Mouse (Mus musculus) neural tube, embryonic 10.5 days (tissue): ENCODE measurements at regions not wholly inside any gene's neighbourhood (a gene's known extent, or its start where the extent isn't known, plus 50 kb on each side); places are given as distances from the start of the nearest gene placed in this dataset.

Source experiments
- DNase-seq: peaks from one replicate; pipeline ENCODE4 v3.0.0-alpha.2; 2017; ENCODE audit warnings: low spot score; ENCODE audit errors: extremely low spot score

- DNase-seq: no peak
Measured at GRCm38 (mm10) chr12:7650851-7651250, 326.6 kb upstream of the Apob start.

- no peak for DNase-seq
Measured at GRCm38 (mm10) chr12:7662027-7662426, 315.4 kb upstream of the Apob start.

GRCm38 (mm10) chr12:7670114-7670513 lies 307.3 kb upstream of the Apob start:
- no peak for DNase-seq

DNA sequence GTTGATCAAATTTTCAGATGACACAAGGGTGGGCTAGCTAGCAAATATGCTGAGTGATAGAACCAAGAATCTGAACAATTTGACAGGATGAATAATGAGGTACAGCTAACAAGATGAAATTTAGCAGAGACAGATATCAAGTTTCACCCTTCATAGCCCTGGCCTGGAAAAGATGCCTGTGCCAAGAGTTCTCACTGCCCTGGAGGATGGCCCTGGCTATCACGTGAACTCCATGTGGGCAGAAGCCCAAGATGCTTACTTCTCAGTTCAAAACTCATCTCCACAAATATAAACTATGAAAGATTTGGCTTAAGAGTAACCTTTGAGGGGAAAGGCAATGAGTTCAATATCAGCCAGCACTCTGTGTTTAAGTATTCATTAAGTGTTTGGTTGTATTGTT lies 306.9 kb upstream of the Apob start:
- DNase-seq: no peak

- DNase-seq: no peak
Measured at GRCm38 (mm10) chr12:7691996-7692395, 285.5 kb upstream of the Apob start.

- no peak for DNase-seq
Measured at GRCm38 (mm10) chr12:7698324-7698944, 279.0 kb upstream of the Apob start.

GRCm38 (mm10) chr12:7709102-7709501 lies 268.3 kb upstream of the Apob start:
- DNase-seq: no peak

- DNase-seq: no peak
Measured at GRCm38 (mm10) chr12:7709872-7710271, 267.6 kb upstream of the Apob start.

DNA sequence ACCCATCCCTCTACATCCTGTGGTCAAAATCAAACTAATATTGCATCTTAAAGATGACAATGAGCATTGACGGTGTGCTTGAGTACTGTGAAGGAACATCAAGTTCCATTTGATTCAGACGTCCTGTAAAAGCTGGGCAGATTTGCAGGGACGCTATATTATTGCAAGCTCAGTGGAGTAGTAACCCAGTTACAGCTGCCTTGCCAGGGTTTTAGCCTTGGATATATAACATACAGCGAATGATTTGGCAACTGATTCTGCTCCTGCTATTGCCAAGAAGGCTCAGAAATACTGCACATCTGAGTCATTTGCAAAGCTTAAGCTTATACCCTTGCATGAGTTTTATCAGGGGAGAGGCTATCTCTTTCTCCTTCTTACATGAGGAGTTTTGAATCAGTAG lies 262.4 kb upstream of the Apob start:
- no peak for DNase-seq

DNA sequence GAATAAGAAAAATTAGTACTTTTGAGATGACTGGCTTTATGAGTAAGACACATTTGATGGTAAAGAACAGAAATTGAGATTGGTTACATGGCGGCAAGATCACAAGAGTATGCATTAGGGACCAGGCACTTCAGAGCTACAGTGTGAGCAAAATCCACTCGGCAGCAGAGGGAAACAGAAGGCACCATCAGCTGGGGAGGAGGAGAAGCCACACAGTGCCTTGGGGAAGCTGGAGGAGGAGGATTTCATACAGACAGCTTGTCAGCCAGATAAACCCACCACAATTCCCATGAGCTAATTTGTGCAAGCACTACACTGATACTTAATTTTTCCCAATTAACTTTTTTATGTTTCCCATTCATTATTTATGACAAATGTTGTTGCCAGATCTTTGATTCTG lies 258.9 kb upstream of the Apob start:
- DNase-seq: no peak

DNA sequence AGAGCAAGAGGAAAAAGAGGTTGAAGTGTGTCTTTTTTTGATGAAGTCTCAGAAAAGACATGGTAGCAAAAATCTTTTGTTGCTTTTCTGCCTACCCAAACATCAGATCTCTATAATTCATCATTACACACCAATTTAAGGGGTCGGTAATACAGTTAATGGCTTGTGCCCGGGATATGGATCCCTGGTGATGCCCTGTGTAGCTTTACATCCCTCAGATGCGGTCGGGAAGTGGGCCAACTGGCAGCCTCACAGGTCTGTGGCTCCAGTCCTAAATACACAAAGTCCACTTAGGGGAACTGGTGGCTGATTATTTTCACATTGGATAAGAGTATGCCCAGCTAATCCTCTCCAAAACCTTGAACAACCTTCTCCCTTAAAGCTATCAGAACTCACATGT lies 258.4 kb upstream of the Apob start:
- DNase-seq: no peak

DNA sequence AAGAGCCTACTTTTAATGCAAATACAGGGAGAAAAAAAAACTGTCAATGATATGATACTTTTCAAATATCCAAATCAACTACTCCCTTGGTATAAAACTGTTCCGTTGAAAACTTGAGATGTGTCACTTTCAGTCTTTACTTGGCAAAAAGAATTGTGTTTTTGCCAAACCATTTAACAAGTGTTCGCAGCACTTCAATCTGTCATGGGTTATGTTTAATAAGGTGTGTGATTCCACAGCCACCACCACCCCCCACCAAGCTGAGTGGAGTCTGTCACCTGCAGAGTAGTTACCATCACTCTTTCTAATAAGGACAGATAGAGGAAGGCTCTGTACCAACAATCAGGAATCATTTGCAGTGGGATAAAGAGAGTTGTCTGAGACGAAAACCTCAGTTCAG lies 252.5 kb upstream of the Apob start:
- no peak for DNase-seq

DNA sequence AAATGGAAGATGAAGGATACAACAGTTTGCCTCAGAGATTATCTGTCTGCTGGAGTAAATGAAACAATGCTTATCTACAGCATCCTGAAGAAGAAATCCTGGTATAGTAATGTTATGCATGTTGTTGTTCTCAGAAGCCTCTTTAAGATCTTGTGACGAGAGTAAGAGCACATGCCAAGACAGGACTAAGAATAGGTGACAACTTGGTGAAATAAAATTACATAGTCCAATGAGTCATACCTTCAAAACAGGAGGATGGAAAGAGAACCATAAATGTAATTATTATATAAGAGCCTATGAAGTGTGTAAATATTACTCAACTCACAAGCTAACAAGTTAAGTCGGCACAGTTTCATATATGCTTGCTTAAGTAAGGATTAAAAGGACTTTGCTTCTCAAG lies 239.4 kb upstream of the Apob start:
- DNase-seq: no peak

- no peak for DNase-seq
Measured at GRCm38 (mm10) chr12:7738629-7739351, 238.7 kb upstream of the Apob start.

DNA sequence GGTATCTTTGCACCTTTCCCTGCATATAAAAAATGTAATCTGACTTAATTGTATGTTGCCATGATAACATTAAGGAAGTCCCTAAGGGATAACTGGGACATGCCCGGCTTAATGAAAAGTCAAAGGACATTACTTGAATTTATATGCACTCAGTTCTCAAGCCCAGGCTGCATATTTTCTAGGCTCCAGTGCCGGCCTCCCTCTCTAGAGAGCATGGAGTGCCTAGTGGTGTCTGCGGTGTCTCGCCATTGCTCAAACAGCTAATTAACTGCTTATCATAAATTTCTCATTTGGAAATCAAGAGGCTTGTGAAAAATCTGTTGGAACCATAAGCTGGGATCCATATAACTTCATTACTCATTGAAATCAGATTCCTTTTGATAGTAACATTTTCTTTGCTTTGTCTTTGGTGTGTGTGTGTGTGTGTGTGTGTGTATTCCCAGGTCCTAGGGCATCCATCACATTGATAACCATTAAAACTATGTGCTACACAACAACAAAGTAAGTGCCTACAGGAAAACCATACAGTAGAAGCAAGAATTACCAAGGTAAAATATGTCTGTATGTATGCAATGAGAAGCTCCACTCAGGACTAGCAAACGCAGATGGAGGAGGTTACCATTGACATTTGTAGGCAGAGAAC lies 238.0 kb upstream of the Apob start:
- no peak for DNase-seq

DNA sequence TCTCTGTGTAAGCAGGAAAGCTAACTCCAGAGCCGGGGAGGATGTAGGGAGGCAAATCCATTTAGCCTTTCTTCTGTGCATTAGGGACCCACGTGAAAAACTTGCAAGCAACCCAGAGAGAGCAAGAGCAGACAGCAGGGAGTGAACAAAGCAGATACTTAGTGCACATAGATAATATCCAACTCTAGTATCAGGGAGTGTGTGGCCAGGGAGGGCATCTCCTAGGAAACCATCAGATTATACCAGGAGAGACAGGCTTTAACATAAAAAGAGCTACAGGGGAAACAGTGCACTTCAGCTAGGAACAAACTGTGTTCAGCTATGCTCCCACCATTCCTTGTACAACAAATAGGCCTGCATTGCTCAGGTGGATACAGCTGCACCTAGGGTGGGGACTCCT lies 230.7 kb upstream of the Apob start:
- no peak for DNase-seq

DNA sequence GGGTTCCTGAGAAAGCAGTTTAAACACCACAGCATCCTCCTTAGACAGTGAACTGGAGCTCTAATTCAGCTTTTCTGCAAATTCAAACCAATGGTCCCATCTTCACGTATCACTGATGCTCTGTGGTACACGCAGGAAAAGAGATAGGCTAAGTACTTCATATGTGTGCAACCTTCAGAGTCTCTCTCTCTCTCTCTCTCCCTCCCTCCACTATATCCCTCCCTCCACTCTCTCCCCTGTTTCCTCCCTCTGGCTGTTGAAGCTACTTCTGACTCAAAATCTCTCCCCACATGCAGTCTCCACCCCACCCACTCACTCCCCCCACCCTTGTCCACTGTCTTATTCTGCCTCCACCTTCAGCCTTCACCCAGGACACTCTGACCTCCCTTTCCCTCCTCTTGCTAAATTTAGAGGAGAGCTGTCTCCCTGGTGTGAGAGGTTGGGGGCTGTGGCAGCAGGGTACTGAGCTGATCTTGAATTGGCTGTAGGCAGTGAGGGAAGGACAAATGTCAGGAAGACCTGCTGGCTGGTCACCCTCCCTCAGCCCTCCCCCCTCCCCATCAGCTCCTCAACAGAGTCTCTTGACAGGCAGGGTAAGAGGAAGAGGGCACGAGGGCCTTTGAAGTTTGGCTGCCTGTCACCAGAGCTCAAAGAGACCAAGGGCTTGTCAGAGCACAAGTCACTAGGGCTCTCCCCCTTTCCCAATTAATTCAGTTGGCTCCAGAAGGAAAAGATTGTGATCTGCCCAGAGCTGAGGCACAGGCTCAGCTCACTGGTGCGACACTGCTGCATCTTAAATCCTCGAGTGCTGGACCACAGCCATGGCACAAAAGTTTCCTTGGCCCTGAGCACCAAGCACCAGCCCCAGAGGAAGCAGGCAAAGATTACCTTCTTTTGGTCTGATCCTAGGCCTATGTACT lies 227.9 kb upstream of the Apob start:
- DNase-seq: peak; percentile 16

GRCm38 (mm10) chr12:7754861-7755260 lies 222.6 kb upstream of the Apob start:
- DNase-seq: no peak

DNA sequence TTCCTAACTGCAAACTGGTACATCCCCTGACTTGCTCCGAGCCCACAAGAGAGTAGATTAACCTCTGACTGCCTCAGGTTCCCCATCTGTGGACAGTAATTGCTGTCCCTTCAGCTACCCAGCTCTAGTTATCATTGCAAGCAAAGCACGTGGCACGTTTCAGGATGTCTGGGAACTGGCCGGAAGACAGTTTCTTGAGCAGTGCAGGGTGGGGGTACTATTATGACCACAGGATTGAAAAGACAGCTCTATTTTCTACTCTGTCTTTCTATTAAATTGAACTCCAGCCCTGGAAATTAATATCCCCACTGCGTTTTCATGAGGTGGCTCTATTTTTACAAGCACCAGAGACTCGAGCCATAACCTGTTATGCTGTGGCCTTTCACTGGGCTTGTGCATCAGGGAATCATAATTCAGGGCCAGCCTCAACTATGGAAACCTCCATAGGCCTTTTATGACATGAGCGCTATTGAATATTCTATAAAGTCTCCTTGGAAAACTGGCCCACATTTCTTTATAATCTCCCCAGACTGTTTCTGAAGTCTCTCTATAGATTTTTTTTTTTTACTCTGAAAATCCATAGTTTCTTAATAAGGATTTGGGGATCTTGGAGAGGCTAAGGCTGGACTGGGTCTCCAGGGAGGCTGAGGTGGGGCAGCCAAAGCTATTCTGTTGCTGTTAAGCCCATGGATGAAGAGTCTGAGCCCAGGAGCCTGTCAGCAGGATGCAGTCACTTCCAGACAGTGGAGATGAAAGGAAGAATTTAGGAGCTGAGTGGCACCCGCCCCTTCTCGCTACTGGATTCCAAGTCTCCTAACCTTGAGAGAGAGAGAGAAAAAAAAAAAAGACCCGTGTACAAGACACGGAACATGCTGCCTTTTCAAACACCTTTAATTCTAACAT lies 212.4 kb upstream of the Apob start:
- no peak for DNase-seq

DNA sequence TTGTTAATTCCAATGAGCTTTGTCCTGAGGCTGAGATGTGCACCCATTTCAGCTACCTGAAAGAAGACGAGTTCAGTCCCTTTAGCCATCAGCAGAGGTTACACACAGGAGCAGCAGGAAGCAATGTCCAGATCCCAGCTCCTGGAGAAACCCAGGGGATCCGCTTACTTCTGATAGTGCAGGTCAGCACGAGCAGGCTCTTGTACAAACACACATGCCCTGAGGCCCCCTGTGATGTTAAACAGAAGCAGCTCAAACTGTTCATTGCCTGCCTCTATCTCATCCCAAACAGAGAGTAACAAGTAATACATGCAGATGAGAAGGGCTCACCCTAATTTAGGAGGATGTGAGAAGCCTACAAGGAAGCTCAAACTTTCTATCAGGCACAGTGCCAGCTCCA lies 203.3 kb upstream of the Apob start:
- no peak for DNase-seq

- peak; percentile 21 for DNase-seq
Measured at GRCm38 (mm10) chr12:7776335-7776734, 201.1 kb upstream of the Apob start.
